Mouse (Mus musculus): ENCODE measurements around the gene Iqce.

DNA sequence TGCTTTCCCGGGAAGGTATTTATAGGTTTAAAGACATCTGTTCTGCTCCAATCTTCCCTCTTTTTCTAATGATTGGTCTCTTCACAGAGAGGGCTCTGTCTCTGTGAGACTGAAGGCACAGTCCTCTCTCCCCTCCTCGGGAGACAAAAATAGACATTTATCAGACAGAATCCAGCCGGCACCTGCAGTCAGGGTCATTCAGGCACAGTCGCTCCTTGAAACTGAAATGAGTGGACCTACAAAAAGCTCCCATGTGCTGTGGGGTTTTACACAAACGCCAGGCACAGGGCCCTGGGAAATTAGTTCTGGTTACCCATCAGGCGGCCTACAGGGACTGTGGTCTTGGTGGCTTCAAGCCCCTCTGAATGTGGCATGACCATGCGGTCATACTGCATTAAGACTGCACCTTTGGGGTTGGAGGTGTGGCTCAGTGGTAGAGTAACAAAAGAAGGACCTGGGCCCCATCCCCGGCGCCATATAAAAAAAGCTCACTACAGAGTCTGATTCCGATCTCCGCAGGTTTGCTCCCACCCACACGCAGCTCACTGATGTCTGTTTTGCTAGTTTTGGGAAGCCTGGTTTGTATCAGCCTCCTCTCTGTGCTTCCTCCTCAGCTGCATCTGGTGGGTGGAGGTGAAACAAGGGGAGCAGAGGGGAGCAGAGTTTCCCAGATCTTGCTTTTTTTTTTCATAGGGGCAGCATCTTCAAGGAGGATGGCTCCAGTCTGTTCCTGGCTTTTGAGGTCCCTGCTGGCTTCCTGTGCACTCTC, 40.1 kb downstream of the Iqce start:
- no peak for TF ChIP-seq CTCF (IDR thresholded peaks at IDR 0.05; ENCODE audit: insufficient read depth, low read depth, low read length)
- no peak for TF ChIP-seq POLR2A (IDR thresholded peaks at IDR 0.05; ENCODE audit: insufficient read depth, low read depth, low read length)
